Mouse (Mus musculus): ENCODE results near the gene Scgb1c1. TPM values are rescaled to one million over a fixed set of nuclear protein-coding genes. Genes with fewer than 3 reads are reported as not detected.
A peak's percentile ranks its signal among the peaks of the same experiment; 100 is the strongest.

Gene Scgb1c1
- not detected in 2 replicates for polyA plus RNA-seq (2016; fragmentation: Nextera tagmentation; extraction: Ambion mirVana)

GRCm38 (mm10) chr7:140844905-140845665, at the start of gene Scgb1c1:
Gene Scgb1c1, plus strand, starts transcription at chr7:140845547.
- peak; percentile 66 for ATAC-seq (ENCODE audit: insufficient number of reproducible peaks, insufficient read depth, low FRiP score, low TSS enrichment)
- Histone ChIP-seq H3K27me3 (peaks cover 27% of the 10 kb centered on the region), H3K9ac (no peak within 1 kb of the TSS), H3K4me1 (no peaks in the 10 kb centered on the region; the same call in 1 of the 2 replicates), H3K4me3 (no peak within 1 kb of the TSS), H3K27ac (no peak within 1 kb of the TSS), H3K9me3 (no peaks in the 10 kb centered on the region), H3K4me2 (replicated peaks) (no peak within 1 kb of the TSS), H3K36me3 (no peaks in the 10 kb centered on the region)
- WGBS = 31% methylated on average over 14 of the region's 14 CpGs

DNA sequence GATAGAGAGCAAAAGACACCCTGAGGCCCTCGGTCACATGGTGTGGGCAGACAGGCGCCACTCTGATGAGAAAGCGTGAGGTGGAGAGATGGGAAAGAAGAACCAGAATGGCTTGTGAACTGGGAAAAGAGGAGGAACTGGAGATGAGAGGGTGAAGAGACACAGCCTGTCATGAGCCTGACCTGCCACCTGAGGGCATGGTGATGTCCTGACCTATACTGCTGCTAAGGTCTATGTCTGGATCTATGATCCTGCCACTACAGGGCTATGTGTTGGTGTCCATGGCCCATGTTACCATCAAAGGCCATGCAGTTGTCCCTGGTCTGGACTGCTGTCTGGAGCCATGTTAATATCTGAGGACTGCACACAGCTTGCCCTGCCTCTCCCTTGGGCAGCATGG, 47.7 kb upstream of the Scgb1c1 start:
- 0 out of 2 replicates have a peak, but pooled peaks have one; percentile 10 for ATAC-seq (ENCODE audit: insufficient number of reproducible peaks, insufficient read depth, low FRiP score, low TSS enrichment)
- Histone ChIP-seq H3K4me3 (no peak overlapping the region), H3K4me1 (no peaks in the 10 kb centered on the region), H3K36me3 (no peaks in the 10 kb centered on the region), H3K27me3 (no peaks in the 10 kb centered on the region), H3K4me2 (replicated peaks) (no peak overlapping the region), H3K9me3 (no peaks in the 10 kb centered on the region), H3K27ac (no peak overlapping the region), H3K9ac (no peak overlapping the region)
- 91% methylated on average over 3 of the region's 3 CpGs for WGBS

DNA sequence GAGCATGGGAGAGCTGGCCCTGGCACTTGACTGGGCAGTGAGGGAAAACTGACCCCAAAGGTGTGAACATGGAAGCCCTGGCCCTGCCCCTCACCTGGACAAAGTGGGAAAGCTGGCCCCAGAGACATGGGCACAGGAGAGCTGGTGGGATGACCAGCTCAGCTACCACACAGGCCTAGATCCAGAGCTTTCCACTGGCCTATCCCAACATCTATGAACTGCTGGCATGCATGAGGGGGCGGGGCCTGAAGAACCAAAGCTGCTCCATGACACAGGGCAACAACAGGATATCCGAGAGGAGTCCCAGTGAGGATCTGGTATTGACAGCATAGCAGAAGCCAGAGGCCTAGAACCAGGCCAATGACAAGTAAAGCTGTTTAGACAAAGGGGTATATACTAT, 47.1 kb upstream of the Scgb1c1 start:
- H3K4me2 ChIP-seq (replicated peaks) = no peak overlapping the region
- 0 out of 2 replicates have a peak, but pooled peaks have one; percentile 60 for ATAC-seq (ENCODE audit: insufficient number of reproducible peaks, insufficient read depth, low FRiP score, low TSS enrichment)
- no peaks in the 10 kb centered on the region for H3K9me3 ChIP-seq
- no peaks in the 10 kb centered on the region for H3K36me3 ChIP-seq
- H3K27me3 ChIP-seq = no peaks in the 10 kb centered on the region
- H3K4me3 ChIP-seq = no peak overlapping the region
- H3K4me1 ChIP-seq = no peaks in the 10 kb centered on the region
- H3K27ac ChIP-seq = no peak overlapping the region
- no peak overlapping the region for H3K9ac ChIP-seq
- WGBS = 61% methylated on average over 2 of the region's 2 CpGs

DNA sequence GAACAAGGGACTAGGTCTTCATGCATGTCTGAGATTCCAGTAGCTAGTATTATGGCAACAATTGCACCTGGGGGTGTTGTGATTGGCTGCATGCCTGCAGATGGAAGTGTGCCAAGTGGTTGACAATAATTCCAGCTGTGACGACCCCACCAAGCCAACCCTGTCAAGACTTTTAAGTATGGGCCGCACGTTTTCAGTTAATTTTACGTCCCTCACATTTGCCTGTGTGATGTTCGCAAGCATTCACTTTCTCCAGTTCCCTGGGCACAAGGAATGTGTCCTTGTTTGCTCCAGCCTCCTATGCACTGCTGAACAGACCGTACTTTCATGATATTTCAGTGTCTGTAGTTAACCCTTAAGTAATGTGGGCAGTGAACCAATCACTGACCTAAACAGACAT, 42.7 kb upstream of the Scgb1c1 start:
- ATAC-seq (ENCODE audit: insufficient number of reproducible peaks, insufficient read depth, low FRiP score, low TSS enrichment) = no peak
- Histone ChIP-seq H3K36me3 (no peaks in the 10 kb centered on the region), H3K9ac (no peak overlapping the region), H3K4me3 (no peak overlapping the region), H3K27ac (no peak overlapping the region), H3K9me3 (no peaks in the 10 kb centered on the region), H3K4me1 (no peaks in the 10 kb centered on the region), H3K27me3 (no peaks in the 10 kb centered on the region), H3K4me2 (replicated peaks) (no peak overlapping the region)
- WGBS = 72% methylated on average over 6 of the region's 6 CpGs

- Histone ChIP-seq H3K27me3 (no peaks in the 10 kb centered on the region), H3K9ac (no peak overlapping the region), H3K4me1 (no peaks in the 10 kb centered on the region), H3K4me2 (replicated peaks) (no peak overlapping the region), H3K9me3 (no peaks in the 10 kb centered on the region), H3K4me3 (no peak overlapping the region), H3K27ac (no peak overlapping the region), H3K36me3 (peaks cover 5% of the 10 kb centered on the region; the same call in 1 of the 2 replicates)
- ATAC-seq (ENCODE audit: insufficient number of reproducible peaks, insufficient read depth, low FRiP score, low TSS enrichment) = no peak; the same call in 1 of the 2 replicates
- WGBS = 7% methylated on average over 1 of the region's 1 CpGs
Observed at GRCm38 (mm10) chr7:140805704-140806103, 39.6 kb upstream of the Scgb1c1 start.

DNA sequence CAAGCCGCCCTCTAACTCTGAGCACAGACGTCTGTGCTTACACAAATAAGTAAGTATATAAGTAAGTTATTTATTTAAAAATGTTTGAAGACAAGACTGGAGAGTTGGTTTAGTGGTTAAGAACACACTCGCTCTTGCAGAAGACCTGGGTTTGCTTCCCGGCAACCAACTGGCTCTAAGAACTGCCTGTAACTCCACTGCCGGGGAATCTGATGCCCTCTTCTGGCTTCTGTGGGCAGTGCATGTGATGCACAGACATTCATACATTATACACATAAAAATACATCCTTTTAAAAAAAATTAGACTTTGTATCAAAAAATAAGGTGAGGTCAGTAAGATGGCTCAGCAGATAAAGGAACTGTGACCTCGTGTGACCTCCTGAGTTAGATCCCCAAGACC, 34.9 kb upstream of the Scgb1c1 start:
- Histone ChIP-seq H3K27ac (no peak overlapping the region), H3K9ac (no peak overlapping the region), H3K4me2 (replicated peaks) (no peak overlapping the region), H3K4me3 (no peak overlapping the region), H3K4me1 (no peaks in the 10 kb centered on the region), H3K9me3 (no peaks in the 10 kb centered on the region), H3K36me3 (peaks cover 14% of the 10 kb centered on the region), H3K27me3 (no peaks in the 10 kb centered on the region)
- WGBS = 88% methylated on average over 6 of the region's 6 CpGs
- ATAC-seq (ENCODE audit: insufficient number of reproducible peaks, insufficient read depth, low FRiP score, low TSS enrichment) = no peak

- Histone ChIP-seq H3K27ac (no peak overlapping the region), H3K4me3 (no peak overlapping the region), H3K9me3 (no peaks in the 10 kb centered on the region), H3K4me2 (replicated peaks) (no peak overlapping the region), H3K4me1 (no peaks in the 10 kb centered on the region), H3K9ac (no peak overlapping the region), H3K36me3 (peaks cover 14% of the 10 kb centered on the region), H3K27me3 (no peaks in the 10 kb centered on the region)
- ATAC-seq (ENCODE audit: insufficient number of reproducible peaks, insufficient read depth, low FRiP score, low TSS enrichment) = no peak
- WGBS = 90% methylated on average over 13 of the region's 13 CpGs
Observed at GRCm38 (mm10) chr7:140811714-140812113, 33.6 kb upstream of the Scgb1c1 start.

DNA sequence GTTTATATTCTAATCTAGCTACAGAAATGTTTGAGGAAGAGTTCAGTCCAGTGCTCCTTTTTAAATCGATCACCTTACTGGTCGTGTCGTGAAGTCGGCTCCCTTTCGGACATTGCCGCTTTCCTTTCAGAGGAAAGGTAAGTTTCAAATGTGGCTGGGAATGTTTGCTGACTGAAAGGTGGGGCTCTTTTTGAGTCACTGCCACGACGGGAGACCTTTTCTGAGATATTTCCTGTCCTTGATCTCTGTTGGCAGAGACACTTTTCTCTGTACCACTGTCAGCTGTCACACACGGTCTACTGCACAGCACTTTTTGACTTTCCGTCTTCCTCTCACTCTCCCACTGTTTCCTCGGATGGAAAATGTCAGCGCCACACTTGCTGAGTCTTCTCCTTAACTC, 32.5 kb upstream of the Scgb1c1 start:
- Histone ChIP-seq H3K4me1 (no peaks in the 10 kb centered on the region), H3K4me2 (replicated peaks) (no peak overlapping the region), H3K36me3 (peaks cover 14% of the 10 kb centered on the region), H3K9ac (no peak overlapping the region), H3K27me3 (no peaks in the 10 kb centered on the region), H3K9me3 (no peaks in the 10 kb centered on the region), H3K27ac (no peak overlapping the region), H3K4me3 (no peak overlapping the region)
- no peak for ATAC-seq (ENCODE audit: insufficient number of reproducible peaks, insufficient read depth, low FRiP score, low TSS enrichment)
- WGBS = 87% methylated on average over 12 of the region's 12 CpGs

DNA sequence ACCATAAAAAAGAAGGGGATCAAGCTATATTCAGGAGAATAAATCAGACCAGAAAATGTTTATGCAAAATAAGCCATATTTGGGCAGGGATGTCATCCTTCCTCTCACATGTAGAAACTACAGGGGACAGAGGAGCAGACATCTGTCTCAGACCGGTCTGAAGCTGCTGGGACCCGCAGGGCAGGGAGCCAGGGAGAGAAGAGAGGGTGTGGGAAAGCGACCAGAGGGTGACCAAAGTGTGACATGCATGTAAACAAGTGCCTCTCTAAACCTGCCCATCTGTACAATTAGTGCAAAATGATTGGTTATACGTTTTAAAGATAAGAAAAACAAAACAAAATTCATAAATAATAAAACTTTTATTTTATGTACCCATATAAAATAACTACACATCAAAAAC, 25.2 kb upstream of the Scgb1c1 start:
- Histone ChIP-seq H3K4me3 (no peak overlapping the region), H3K27ac (no peak overlapping the region), H3K4me1 (peaks cover 3% of the 10 kb centered on the region; the same call in 1 of the 2 replicates), H3K36me3 (no peaks in the 10 kb centered on the region), H3K9me3 (no peaks in the 10 kb centered on the region), H3K9ac (no peak overlapping the region), H3K4me2 (replicated peaks) (no peak overlapping the region), H3K27me3 (no peaks in the 10 kb centered on the region)
- WGBS = 80% methylated on average over 4 of the region's 4 CpGs
- no peak for ATAC-seq (ENCODE audit: insufficient number of reproducible peaks, insufficient read depth, low FRiP score, low TSS enrichment)

- ATAC-seq (ENCODE audit: insufficient number of reproducible peaks, insufficient read depth, low FRiP score, low TSS enrichment) = no peak
- Histone ChIP-seq H3K9me3 (no peaks in the 10 kb centered on the region), H3K36me3 (no peaks in the 10 kb centered on the region), H3K27ac (no peak overlapping the region), H3K4me2 (replicated peaks) (peak overlapping the region; percentile 79), H3K9ac (no peak overlapping the region), H3K27me3 (no peaks in the 10 kb centered on the region), H3K4me3 (peak overlapping the region; percentile 55), H3K4me1 (peaks cover 3% of the 10 kb centered on the region; the same call in 1 of the 2 replicates)
- WGBS = 54% methylated on average over 5 of the region's 5 CpGs
Observed at GRCm38 (mm10) chr7:140821305-140821652, 24.1 kb upstream of the Scgb1c1 start.

DNA sequence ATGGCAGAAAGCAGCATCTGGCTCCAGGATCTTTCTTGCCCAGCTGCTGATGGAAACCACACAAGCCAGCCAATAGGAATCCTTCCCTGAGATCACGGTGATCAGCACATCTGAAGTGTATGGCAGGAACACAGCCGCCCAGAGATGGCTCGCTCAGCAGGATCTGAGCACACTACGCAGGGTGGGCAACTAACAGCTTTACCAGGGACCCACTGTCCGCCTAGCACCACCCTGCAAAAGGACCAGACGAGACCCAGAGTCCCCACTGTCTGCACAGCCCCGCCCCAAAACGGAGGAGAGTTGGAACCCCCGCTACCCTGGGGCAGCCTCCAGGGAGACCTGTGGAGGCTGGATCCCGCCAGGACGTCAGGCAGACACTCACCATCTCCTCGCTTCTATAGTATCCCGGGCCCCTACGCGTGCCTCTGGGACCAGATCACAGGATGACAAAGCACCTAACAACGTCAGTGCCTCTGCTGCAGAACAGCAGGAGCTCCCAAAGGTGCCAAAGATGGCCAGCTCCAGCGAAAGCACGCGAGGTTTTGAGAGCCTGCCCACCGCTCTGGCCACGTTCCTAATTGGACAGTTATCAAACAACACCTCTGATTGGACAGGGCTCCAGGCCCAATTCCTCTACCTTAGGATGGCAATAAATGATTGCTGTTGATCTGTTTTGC, 23.6 kb upstream of the Scgb1c1 start, which contains the start of gene Zfp941:
Gene Zfp941, minus strand, starts transcription at position 526 of the 677 bp plus-strand sequence.
- Histone ChIP-seq H3K36me3 (no peaks in the 10 kb centered on the region), H3K27ac (no peak within 1 kb of the TSS), H3K9me3 (no peaks in the 10 kb centered on the region), H3K27me3 (no peaks in the 10 kb centered on the region), H3K4me2 (replicated peaks) (peak within 1 kb of the TSS; percentile 79), H3K4me1 (peaks cover 3% of the 10 kb centered on the region; the same call in 1 of the 2 replicates), H3K4me3 (peak within 1 kb of the TSS; percentile 55), H3K9ac (peak within 1 kb of the TSS; percentile 59)
- ATAC-seq (ENCODE audit: insufficient number of reproducible peaks, insufficient read depth, low FRiP score, low TSS enrichment) = peak; percentile 84
- 3% methylated on average over 21 of the region's 21 CpGs for WGBS

- Histone ChIP-seq H3K4me1 (peaks cover 3% of the 10 kb centered on the region; the same call in 1 of the 2 replicates), H3K27ac (no peak overlapping the region), H3K4me2 (replicated peaks) (no peak overlapping the region), H3K36me3 (no peaks in the 10 kb centered on the region), H3K4me3 (no peak overlapping the region), H3K27me3 (no peaks in the 10 kb centered on the region), H3K9ac (no peak overlapping the region), H3K9me3 (no peaks in the 10 kb centered on the region)
- 91% methylated on average over 4 of the region's 4 CpGs for WGBS
- ATAC-seq (ENCODE audit: insufficient number of reproducible peaks, insufficient read depth, low FRiP score, low TSS enrichment) = no peak
Observed at GRCm38 (mm10) chr7:140822731-140823130, 22.6 kb upstream of the Scgb1c1 start.

Data from embryonic facial prominence, embryonic 12.5 days (tissue).